Mouse (Mus musculus) stomach, postnatal 0 days (tissue): ENCODE measurements around the gene Adgrf5. TPM values are rescaled to one million over a fixed set of nuclear protein-coding genes. Genes with fewer than 3 reads are reported as not detected.

ENCODE experiments used
- ATAC-seq: fragments of 200-750 bp; cut with Nextera tagmentation; 2 replicates; pipeline ENCODE4 v1.8.0; 2017; ENCODE audit not compliant: low FRiP score, low TSS enrichment
- DNase-seq: peaks from one replicate; pipeline ENCODE4 v3.0.0-alpha.2; 2016; ENCODE audit warnings: low spot score
- H3K27ac ChIP-seq: fragments of 300-500 bp; sonication (generic); replicated peaks from 2 replicates; pipeline ENCODE4 v1.5.1; 2014; ENCODE audit warnings: mild to moderate bottlenecking, control low read depth
- H3K27me3 ChIP-seq: fragments of 300-500 bp; sonication (generic); 2 replicates; pipeline ENCODE4 v1.6.1; 2014; ENCODE audit warnings: low read length; ENCODE audit not compliant: control insufficient read depth, insufficient read depth
- H3K36me3 ChIP-seq: fragments of 300-500 bp; sonication (generic); 2 replicates; pipeline ENCODE4 v1.6.1; 2014; ENCODE audit warnings: low read length, mixed read lengths; ENCODE audit not compliant: control insufficient read depth, insufficient read depth
- H3K4me1 ChIP-seq: fragments of 300-500 bp; sonication (generic); replicated peaks from 2 replicates; pipeline ENCODE4 v1.6.1; 2014; ENCODE audit warnings: antibody characterized with exemption; ENCODE audit not compliant: control insufficient read depth, insufficient read depth
- H3K4me2 ChIP-seq: fragments of 300-500 bp; sonication (generic); replicated peaks from 2 replicates; pipeline ENCODE4 v1.6.1; 2014; ENCODE audit warnings: low read depth, mild to moderate bottlenecking, control low read depth, moderate library complexity
- H3K4me3 ChIP-seq: fragments of 300-500 bp; sonication (generic); 2 replicates; pipeline ENCODE4 v1.5.1; 2014; ENCODE audit warnings: low read depth, low read length, control low read depth
- H3K9ac ChIP-seq: fragments of 300-500 bp; sonication (generic); 2 replicates; pipeline ENCODE4 v1.6.1; 2014; ENCODE audit warnings: mild to moderate bottlenecking, low read length, control low read depth, mixed read lengths
- H3K9me3 ChIP-seq: fragments of 300-500 bp; sonication (generic); 2 replicates; pipeline ENCODE4 v1.6.1; 2016; ENCODE audit warnings: low read length; ENCODE audit not compliant: control insufficient read depth
- CTCF ChIP-seq: IDR thresholded peaks from 2 replicates; pipeline ENCODE4 v1.5.1; 2016; ENCODE audit warnings: antibody characterized with exemption, low read depth, mild to moderate bottlenecking, moderate library complexity
- EP300 ChIP-seq: optimal IDR thresholded peaks from 2 replicates; pipeline ENCODE3; 2016; ENCODE audit warnings: antibody characterized with exemption
- WGBS: fragments of 180-500 bp; shearing (Covaris S2); extraction: QIAGEN DNeasy Blood & Tissue Kit; methylation state at CpG from one replicate; pipeline ENCODE4 v1.1.7; 2014; 5-methylcytosine and 5-hydroxymethylcytosine counted together
- polyA plus RNA-seq: library from polyadenylated mRNA; unstranded; fragments of >200 nt; fragmentation: Nextera tagmentation; extraction: Ambion mirVana; gene quantifications from 2 replicates; pipeline ENCODE4 v1.2.1, GENCODE M21; 2015

Gene Adgrf5
- 3.2 and 3.6 TPM in 2 replicates for polyA plus RNA-seq

- Histone ChIP-seq H3K27ac (no peak within 1 kb of the TSS), H3K4me3 (peak within 1 kb of the TSS; percentile 24), H3K36me3 (no peaks in the 10 kb centered on the region), H3K27me3 (no peaks in the 10 kb centered on the region), H3K4me1 (no peaks in the 10 kb centered on the region), H3K9me3 (no peaks in the 10 kb centered on the region), H3K9ac (no peak within 1 kb of the TSS), H3K4me2 (peak within 1 kb of the TSS; percentile 35)
- ATAC-seq, result 0 out of 2 replicates have a peak, but pooled peaks have one; percentile 32
- WGBS, result 24% methylated on average over 16 of the region's 16 CpGs
- peak; percentile 26 for DNase-seq
- no peak for TF ChIP-seq EP300
- TF ChIP-seq CTCF, result no peak
Observed at GRCm38 (mm10) chr17:43359826-43360619, at the start of gene Adgrf5. Gene Adgrf5 (plus strand): TSS chr17:43360451.

- TF ChIP-seq EP300 (no peak), CTCF (no peak)
- 53% methylated on average over 7 of the region's 7 CpGs for WGBS
- DNase-seq (no peak), ATAC-seq (0 out of 2 replicates have a peak, but pooled peaks have one; percentile 19)
- H3K4me2 ChIP-seq, result peak overlapping the region; percentile 55; the same call in 1 of the 2 replicates
- no peak overlapping the region for H3K9ac ChIP-seq
- H3K9me3 ChIP-seq, result no peaks in the 10 kb centered on the region
- no peaks in the 10 kb centered on the region for H3K4me1 ChIP-seq
- no peak overlapping the region for H3K27ac ChIP-seq
- no peaks in the 10 kb centered on the region for H3K27me3 ChIP-seq
- no peak overlapping the region for H3K4me3 ChIP-seq
- H3K36me3 ChIP-seq, result no peaks in the 10 kb centered on the region
Observed at GRCm38 (mm10) chr17:43325986-43326671, 34.1 kb upstream of the Adgrf5 start.

GRCm38 (mm10) chr17:43326726-43327700, 33.2 kb upstream of the Adgrf5 start:
- peak overlapping the region; percentile 55 for H3K4me2 ChIP-seq

GRCm38 (mm10) chr17:43327810-43328209, 32.4 kb upstream of the Adgrf5 start:
- Histone ChIP-seq H3K36me3 (no peaks in the 10 kb centered on the region), H3K9ac (no peak overlapping the region), H3K4me2 (no peak overlapping the region), H3K27ac (no peak overlapping the region), H3K4me3 (no peak overlapping the region), H3K4me1 (no peaks in the 10 kb centered on the region), H3K27me3 (no peaks in the 10 kb centered on the region), H3K9me3 (no peaks in the 10 kb centered on the region)
- DNase-seq, result no peak
- 71% methylated on average over 3 of the region's 6 CpGs for whole genome bisulfite sequencing
- 0 out of 2 replicates have a peak, but pooled peaks have one; percentile 46 for ATAC-seq
- TF ChIP-seq EP300 (no peak), CTCF (no peak)

More at GRCm38 (mm10) chr17:43326726-43327700, 33.2 kb upstream of the Adgrf5 start:
- TF ChIP-seq CTCF (peak; percentile 79), EP300 (no peak)
- Histone ChIP-seq H3K27ac (peak overlapping the region; percentile 18; the same call in 1 of the 2 replicates), H3K36me3 (no peaks in the 10 kb centered on the region), H3K4me1 (no peaks in the 10 kb centered on the region), H3K4me3 (peak overlapping the region; percentile 17), H3K9ac (no peak overlapping the region), H3K27me3 (no peaks in the 10 kb centered on the region), H3K9me3 (no peaks in the 10 kb centered on the region)
- DNase-seq, result peak; percentile 69
- peak; percentile 87 for ATAC-seq
- WGBS, result 17% methylated on average over 29 of the region's 29 CpGs

- ATAC-seq (no peak), DNase-seq (no peak)
- Histone ChIP-seq H3K4me2 (no peak overlapping the region), H3K27me3 (no peaks in the 10 kb centered on the region), H3K36me3 (no peaks in the 10 kb centered on the region), H3K9ac (no peak overlapping the region), H3K9me3 (no peaks in the 10 kb centered on the region), H3K27ac (no peak overlapping the region), H3K4me3 (no peak overlapping the region), H3K4me1 (no peaks in the 10 kb centered on the region)
- TF ChIP-seq CTCF (no peak), EP300 (no peak)
- 88% methylated on average over 4 of the region's 4 CpGs for WGBS
Observed at GRCm38 (mm10) chr17:43329216-43329615, 31.0 kb upstream of the Adgrf5 start.
